Mouse (Mus musculus) forebrain, embryonic 15.5 days (tissue): Measurements from ENCODE around the gene G2e3. TPM values are rescaled to one million over a fixed set of nuclear protein-coding genes. Genes with fewer than 3 reads are reported as not detected.
A peak's percentile ranks its signal among the peaks of the same experiment; 100 is the strongest.

Source experiments
- ATAC-seq: fragments of 200-750 bp; cut with Nextera tagmentation; replicated peaks from 2 replicates; pipeline ENCODE4 v1.8.0; 2017; ENCODE audit warnings: mild to moderate bottlenecking, moderate TSS enrichment, moderate library complexity
- H3K27ac ChIP-seq: fragments of 300-500 bp; sonication (generic); replicated peaks from 2 replicates; pipeline ENCODE4 v1.5.1; 2015; ENCODE audit warnings: mild to moderate bottlenecking, inconsistent platforms
- H3K27me3 ChIP-seq: fragments of 300-500 bp; sonication (generic); 2 replicates; pipeline ENCODE4 v1.6.1; 2015; ENCODE audit warnings: inconsistent platforms
- H3K36me3 ChIP-seq: fragments of 300-500 bp; sonication (generic); 2 replicates; pipeline ENCODE4 v1.6.1; 2015; ENCODE audit warnings: mild to moderate bottlenecking, inconsistent platforms
- H3K4me1 ChIP-seq: fragments of 300-500 bp; sonication (generic); 2 replicates; pipeline ENCODE4 v1.6.1; 2015; ENCODE audit warnings: inconsistent platforms
- H3K4me2 ChIP-seq: fragments of 300-500 bp; sonication (generic); replicated peaks from 2 replicates; pipeline ENCODE4 v1.6.1; 2015; ENCODE audit warnings: mild to moderate bottlenecking, inconsistent platforms
- H3K4me3 ChIP-seq: fragments of 300-500 bp; sonication (generic); 2 replicates; pipeline ENCODE4 v1.5.1; 2015; ENCODE audit warnings: mild to moderate bottlenecking, inconsistent platforms
- H3K9ac ChIP-seq: fragments of 300-500 bp; sonication (generic); replicated peaks from 2 replicates; pipeline ENCODE4 v1.6.1; 2015; ENCODE audit warnings: mild to moderate bottlenecking, inconsistent platforms
- H3K9me3 ChIP-seq: fragments of 300-500 bp; sonication (generic); 2 replicates; pipeline ENCODE4 v1.6.1; 2016; ENCODE audit warnings: inconsistent platforms
- WGBS: fragments of 180-500 bp; shearing (Covaris S2); methylation state at CpG from one replicate; pipeline ENCODE4 v1.1.7; 2015; ENCODE audit warnings: mixed read lengths; 5-methylcytosine and 5-hydroxymethylcytosine counted together
- polyA plus RNA-seq: library from polyadenylated mRNA; unstranded; fragments of >200 nt; fragmentation: Nextera tagmentation; extraction: Ambion mirVana; gene quantifications from 2 replicates; pipeline ENCODE4 v1.2.1, GENCODE M21; 2015

Gene G2e3
- polyA plus RNA-seq: 36.3 and 36.9 TPM in 2 replicates

DNA sequence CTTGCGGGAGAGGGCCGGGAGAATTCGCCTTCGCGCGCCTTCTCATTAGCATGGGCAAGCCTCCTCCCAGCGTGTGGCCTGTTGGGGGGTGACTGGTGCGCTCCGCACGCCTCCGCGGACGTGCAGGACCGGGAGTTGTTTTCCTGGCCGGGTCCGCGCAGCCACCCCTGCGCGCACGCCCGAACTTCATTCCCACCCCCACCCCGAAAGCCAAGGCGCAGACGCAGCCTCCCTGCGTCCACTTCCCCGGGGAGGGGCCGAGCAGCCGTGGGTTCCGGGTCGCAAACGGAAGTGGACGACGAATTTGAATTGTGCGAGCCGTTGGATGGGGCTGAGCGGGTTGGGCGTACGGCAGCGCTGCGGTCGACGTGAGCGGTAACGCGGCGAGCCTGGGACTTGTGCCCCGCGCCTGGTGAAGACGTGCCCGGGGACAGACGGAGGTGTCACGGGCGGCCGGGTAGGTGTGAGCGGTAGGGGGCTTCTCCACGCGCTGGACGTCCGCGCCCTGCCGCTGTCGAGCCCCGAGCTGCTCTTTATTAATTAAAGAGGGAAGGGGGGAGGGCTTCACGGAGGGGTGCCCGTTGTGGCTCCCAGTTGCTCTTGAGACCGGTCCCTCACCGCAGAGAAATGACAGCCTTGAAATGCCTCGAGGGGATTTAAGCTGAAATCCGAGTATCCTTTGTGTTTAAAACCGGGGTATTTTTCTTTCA lies at the start of gene G2e3:
Gene G2e3 (plus strand): TSS at position 74 of the 710 bp plus-strand sequence.
- Histone ChIP-seq H3K4me1 (peaks cover 23% of the 10 kb centered on the region), H3K4me3 (peak within 1 kb of the TSS; percentile 99), H3K36me3 (peaks cover 10% of the 10 kb centered on the region), H3K27ac (peak within 1 kb of the TSS; percentile 97), H3K9ac (peak within 1 kb of the TSS; percentile 94), H3K27me3 (no peaks in the 10 kb centered on the region), H3K4me2 (peak within 1 kb of the TSS; percentile 47), H3K9me3 (no peaks in the 10 kb centered on the region)
- peak; percentile 97 for ATAC-seq
- under 1% methylated on average over 70 of the region's 70 CpGs for WGBS

DNA sequence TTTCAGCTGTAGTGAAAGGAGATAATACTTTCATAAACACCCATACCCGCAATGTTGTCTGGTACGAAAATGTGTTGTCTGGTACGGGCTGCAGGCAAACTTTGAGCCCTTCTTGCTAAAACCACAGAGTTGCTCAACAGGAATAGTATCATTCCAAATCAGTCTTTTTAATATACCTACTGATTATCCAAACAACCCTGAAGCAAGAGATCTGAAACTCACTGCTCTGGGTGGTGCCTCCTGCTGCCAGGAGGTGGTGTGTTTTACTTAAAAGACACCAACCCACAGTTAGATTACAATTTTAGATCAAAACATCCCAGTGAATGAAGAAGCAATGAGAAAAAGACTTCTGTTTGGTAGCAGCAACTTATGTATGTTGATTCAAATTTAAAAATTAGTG lies 24.3 kb upstream of the G2e3 start:
- ATAC-seq: no peak
- no peak overlapping the region for H3K9ac ChIP-seq
- H3K4me3 ChIP-seq: no peak overlapping the region
- no peaks in the 10 kb centered on the region for H3K27me3 ChIP-seq
- WGBS: 93% methylated on average over 3 of the region's 3 CpGs
- H3K4me1 ChIP-seq: no peaks in the 10 kb centered on the region
- H3K36me3 ChIP-seq: no peaks in the 10 kb centered on the region
- H3K27ac ChIP-seq: no peak overlapping the region
- H3K4me2 ChIP-seq: no peak overlapping the region
- no peaks in the 10 kb centered on the region for H3K9me3 ChIP-seq

DNA sequence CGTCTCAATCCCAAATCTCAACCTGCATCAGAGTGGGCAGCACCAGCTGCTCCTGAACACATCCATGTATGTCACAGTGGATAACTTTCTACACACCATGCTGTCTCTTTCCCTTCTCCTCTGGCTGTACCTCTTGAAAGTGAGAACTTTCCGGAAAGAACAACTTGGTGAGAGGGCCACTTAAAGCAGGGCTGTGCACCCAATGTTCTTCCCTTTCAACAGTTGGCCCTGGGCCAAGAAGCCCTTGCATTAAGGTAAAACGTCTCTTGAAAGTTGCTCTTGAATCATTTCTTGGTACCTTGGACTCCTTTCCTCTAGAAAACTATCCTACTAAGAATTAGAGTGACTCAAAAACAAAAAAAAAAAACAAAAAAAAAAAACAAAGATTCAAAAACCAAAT lies 21.0 kb upstream of the G2e3 start:
- Histone ChIP-seq H3K9me3 (no peaks in the 10 kb centered on the region), H3K36me3 (no peaks in the 10 kb centered on the region), H3K27ac (no peak overlapping the region), H3K27me3 (no peaks in the 10 kb centered on the region), H3K4me3 (no peak overlapping the region), H3K9ac (no peak overlapping the region), H3K4me2 (no peak overlapping the region), H3K4me1 (no peaks in the 10 kb centered on the region)
- 85% methylated on average over 3 of the region's 3 CpGs for WGBS
- ATAC-seq: no peak

DNA sequence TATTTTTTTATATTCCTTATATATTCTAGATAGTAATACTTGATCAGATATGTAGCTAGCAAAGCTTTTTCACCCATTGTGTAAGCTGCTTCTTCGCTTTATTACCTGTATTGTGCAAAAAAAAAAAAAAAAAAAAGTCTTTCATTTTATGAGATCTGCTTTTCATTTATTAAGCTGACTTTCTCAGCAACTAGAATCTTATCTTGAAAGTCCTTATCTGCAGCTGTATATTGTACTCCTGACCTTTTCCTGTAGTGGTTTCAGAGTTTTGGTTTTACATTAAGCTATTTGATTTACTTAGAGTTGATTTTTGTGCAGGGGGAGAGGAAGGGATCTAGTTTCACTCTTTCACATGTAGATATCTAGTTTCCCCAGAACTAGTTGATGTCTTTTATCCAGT lies 10.8 kb upstream of the G2e3 start:
- Histone ChIP-seq H3K4me2 (no peak overlapping the region), H3K9me3 (no peaks in the 10 kb centered on the region), H3K9ac (no peak overlapping the region), H3K36me3 (no peaks in the 10 kb centered on the region), H3K4me3 (no peak overlapping the region), H3K27me3 (no peaks in the 10 kb centered on the region), H3K27ac (no peak overlapping the region), H3K4me1 (no peaks in the 10 kb centered on the region)
- ATAC-seq: no peak
- 92% methylated on average over 1 of the region's 1 CpGs for WGBS

DNA sequence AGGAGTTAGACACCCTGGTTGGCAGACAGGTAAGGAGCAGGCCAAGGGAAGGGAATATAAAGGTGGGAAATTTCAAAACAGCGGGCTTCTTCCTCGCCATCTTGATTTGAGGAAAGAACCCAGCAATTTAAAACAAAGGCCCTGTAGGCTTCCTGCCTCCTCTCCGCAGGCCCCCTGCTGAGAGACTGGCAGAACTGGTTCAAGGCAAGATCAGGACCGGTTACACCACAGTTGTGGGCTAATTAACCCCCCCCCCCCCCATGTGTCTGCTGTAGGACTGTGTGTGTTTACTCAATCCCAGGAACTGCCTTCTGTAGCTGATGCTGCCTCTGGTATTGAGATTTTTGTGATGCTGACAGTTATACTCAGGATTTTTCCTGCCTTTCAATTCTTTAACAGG lies 1.7 kb upstream of the G2e3 start:
- Histone ChIP-seq H3K4me1 (peaks cover 23% of the 10 kb centered on the region), H3K27ac (no peak overlapping the region), H3K27me3 (no peaks in the 10 kb centered on the region), H3K36me3 (no peaks in the 10 kb centered on the region), H3K4me3 (no peak overlapping the region), H3K4me2 (no peak overlapping the region), H3K9me3 (no peaks in the 10 kb centered on the region), H3K9ac (no peak overlapping the region)
- no peak for ATAC-seq
- 34% methylated on average over 4 of the region's 4 CpGs for WGBS

DNA sequence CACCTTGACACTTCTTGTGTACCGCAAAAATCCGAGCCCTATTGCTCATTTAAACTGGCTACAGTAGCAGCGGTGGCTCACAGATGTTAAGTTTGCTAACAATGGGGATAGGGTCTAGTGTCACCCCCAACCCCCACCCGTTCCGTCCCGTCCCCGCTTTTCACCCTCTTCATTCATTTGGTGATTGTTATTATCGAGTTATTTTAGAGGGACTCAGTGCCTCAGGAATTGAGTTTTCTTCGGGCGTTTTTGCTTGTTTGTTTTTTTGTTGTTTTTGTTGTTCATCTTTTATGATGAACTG lies 787 bp downstream of the G2e3 start:
- Histone ChIP-seq H3K9me3 (no peaks in the 10 kb centered on the region), H3K4me3 (peak overlapping the region; percentile 99), H3K4me1 (peaks cover 23% of the 10 kb centered on the region), H3K36me3 (peaks cover 15% of the 10 kb centered on the region), H3K27ac (peak overlapping the region; percentile 97), H3K27me3 (no peaks in the 10 kb centered on the region), H3K9ac (peak overlapping the region; percentile 94), H3K4me2 (peak overlapping the region; percentile 47)
- WGBS: 1% methylated on average over 10 of the region's 10 CpGs
- ATAC-seq: peak; percentile 41

DNA sequence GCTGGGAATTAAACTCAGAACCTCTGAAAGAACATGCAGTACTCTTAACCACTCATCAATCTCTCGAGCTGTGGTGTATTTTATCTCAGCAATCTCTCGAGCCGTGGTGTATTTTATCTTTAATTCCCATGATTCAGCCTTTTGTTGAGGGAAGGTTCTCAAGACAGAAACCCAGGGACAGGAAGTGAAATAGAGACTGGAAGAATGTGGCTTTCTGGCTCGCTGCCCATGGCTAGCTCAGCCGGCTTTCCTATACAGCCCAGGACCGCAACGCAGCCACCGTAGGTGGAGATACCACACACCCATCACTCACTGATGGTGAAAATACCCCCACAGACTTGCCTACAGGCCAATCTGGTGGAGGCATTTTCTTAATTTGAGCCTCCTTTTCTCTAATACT lies 7.4 kb downstream of the G2e3 start:
- H3K9me3 ChIP-seq: no peaks in the 10 kb centered on the region
- H3K9ac ChIP-seq: no peak overlapping the region
- WGBS: 85% methylated on average over 8 of the region's 8 CpGs
- H3K27me3 ChIP-seq: no peaks in the 10 kb centered on the region
- no peak for ATAC-seq
- peaks cover 7% of the 10 kb centered on the region for H3K4me1 ChIP-seq
- H3K36me3 ChIP-seq: peaks cover 69% of the 10 kb centered on the region
- no peak overlapping the region for H3K4me2 ChIP-seq
- H3K27ac ChIP-seq: no peak overlapping the region
- no peak overlapping the region for H3K4me3 ChIP-seq

DNA sequence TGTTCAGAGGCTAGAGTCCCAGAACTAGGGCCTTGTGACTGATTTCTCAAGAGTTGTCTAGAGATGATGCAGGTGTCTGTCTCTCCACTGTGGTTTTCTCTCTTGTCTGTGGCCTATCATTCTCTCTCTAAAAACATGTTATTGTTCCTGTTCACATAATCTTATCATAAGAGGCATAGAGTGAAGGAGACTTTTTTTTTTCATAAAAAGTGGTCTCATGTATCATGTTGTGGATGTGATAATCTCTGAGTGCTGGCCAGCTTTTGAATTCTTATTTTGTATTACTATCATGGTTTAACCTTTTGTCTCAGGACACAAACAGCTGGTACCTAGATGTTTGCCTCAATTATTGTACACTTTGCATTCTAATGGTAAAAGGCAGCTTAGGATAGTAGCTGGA lies 13.4 kb downstream of the G2e3 start:
- H3K4me3 ChIP-seq: no peak overlapping the region
- no peak overlapping the region for H3K9ac ChIP-seq
- H3K27me3 ChIP-seq: no peaks in the 10 kb centered on the region
- H3K4me2 ChIP-seq: no peak overlapping the region
- H3K36me3 ChIP-seq: peaks cover 77% of the 10 kb centered on the region
- no peaks in the 10 kb centered on the region for H3K4me1 ChIP-seq
- ATAC-seq: no peak
- no peaks in the 10 kb centered on the region for H3K9me3 ChIP-seq
- no peak overlapping the region for H3K27ac ChIP-seq

DNA sequence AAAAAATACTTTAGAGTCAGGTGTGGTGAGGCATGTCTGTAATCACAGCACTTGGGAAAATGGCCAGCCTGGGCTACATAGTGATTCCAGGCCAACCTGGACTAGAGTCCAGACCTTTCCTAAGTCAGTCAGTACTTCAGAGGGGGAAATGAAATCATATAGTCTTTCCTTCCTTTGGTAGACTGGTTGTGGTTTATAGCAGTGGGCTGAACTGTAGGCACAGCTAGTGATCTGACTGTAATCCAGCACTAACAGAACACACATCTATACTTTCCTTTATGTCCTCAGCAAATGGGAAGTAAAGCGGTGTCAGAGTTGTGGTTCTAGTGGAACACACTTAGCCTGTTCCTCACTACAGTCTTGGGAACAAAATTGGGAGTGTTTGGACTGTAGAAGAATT lies 15.0 kb downstream of the G2e3 start:
- H3K36me3 ChIP-seq: peaks cover 76% of the 10 kb centered on the region
- ATAC-seq: no peak
- H3K4me3 ChIP-seq: no peak overlapping the region
- no peaks in the 10 kb centered on the region for H3K27me3 ChIP-seq
- H3K27ac ChIP-seq: no peak overlapping the region
- no peaks in the 10 kb centered on the region for H3K4me1 ChIP-seq
- H3K9me3 ChIP-seq: no peaks in the 10 kb centered on the region
- H3K4me2 ChIP-seq: no peak overlapping the region
- H3K9ac ChIP-seq: no peak overlapping the region
- 100% methylated on average over 1 of the region's 1 CpGs for WGBS

DNA sequence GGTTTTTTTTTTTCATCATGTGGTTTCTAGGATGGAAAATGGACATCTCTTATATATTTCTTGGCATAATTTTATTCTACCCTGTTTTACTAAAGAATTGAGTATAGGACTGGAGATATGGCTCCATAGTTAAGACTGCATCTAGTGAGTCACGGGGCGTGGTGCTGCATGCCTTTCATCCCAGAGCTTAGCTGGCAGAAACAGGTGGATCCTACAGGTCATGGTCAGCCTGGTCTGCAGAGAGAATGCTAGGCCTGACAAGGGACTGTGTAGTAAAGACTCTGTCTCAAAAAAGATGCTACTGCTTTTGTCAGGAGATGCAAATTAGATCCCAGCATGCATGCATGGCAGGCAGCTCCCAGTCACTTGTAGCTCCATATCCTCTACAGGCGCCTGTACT lies 20.6 kb downstream of the G2e3 start:
- Histone ChIP-seq H3K4me3 (no peak overlapping the region), H3K4me1 (no peaks in the 10 kb centered on the region), H3K27me3 (no peaks in the 10 kb centered on the region), H3K27ac (no peak overlapping the region), H3K36me3 (peaks cover 68% of the 10 kb centered on the region), H3K9ac (no peak overlapping the region), H3K4me2 (no peak overlapping the region), H3K9me3 (no peaks in the 10 kb centered on the region)
- ATAC-seq: no peak
- WGBS: 97% methylated on average over 3 of the region's 3 CpGs

DNA sequence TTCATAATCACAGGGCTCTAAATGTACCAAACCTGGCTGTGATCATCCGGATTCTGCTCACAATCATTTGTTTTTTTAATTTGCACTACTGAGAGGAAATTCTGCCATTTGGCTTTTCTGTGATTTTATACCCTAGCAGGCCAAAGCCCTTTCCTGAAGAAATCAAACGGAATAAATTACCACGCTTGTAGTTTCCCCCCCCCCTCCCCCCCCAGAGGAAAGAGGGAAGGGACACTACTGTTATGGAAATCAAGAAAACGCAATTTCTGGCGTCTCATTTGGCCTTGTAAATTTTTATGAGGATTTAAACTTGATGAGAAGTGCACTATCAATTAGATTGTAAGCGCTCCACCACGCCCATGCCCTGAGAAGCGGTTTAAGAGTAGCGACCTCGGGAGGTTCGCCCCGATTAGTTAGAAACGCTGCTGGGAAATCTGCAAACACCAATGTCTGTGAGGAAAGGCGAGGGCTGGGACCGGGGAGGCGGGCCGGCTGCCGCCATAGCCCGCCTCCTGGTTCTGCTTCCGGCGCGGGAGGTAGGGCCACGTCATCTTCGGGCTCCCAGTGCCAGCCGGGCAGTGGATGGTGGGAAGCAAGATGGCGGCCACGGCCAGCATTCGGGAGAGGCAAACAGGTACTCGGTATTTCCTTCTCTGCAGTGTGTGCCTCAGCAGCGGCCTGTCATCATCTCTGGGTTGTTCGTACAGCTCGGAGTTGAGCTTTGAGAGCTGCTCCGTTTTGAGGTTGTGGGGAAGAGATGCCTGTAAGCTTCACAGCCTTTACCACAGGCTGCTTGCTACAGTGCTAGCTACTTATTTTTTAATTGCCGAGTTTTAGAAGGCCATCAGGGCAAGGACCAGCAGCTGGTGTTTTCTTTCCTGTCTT lies 29.4 kb downstream of the G2e3 start, which contains the start of gene Scfd1:
Gene Scfd1 (plus strand): TSS at position 508 of the 885 bp plus-strand sequence.
- Histone ChIP-seq H3K9me3 (no peaks in the 10 kb centered on the region), H3K4me2 (peak within 1 kb of the TSS; percentile 56), H3K9ac (peak within 1 kb of the TSS; percentile 78), H3K27me3 (no peaks in the 10 kb centered on the region), H3K4me3 (peak within 1 kb of the TSS; percentile 70), H3K27ac (peak within 1 kb of the TSS; percentile 85), H3K36me3 (peaks cover 25% of the 10 kb centered on the region), H3K4me1 (peaks cover 7% of the 10 kb centered on the region)
- ATAC-seq: peak; percentile 100
- under 1% methylated on average over 34 of the region's 34 CpGs for WGBS

DNA sequence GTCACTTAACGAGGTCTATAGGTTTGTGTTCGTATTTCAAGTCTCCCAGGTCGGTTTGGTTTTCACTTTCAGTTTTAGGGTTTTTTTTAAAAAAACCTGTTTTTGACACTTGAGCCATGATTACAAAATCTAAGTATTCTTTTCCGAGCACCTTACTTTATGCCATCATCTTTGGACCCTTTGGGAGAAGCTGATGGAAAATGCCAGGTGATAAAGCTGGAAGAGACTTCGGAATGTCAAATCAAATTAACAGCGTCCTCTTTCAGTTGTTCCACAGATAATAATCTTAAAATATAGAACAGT lies 30.0 kb downstream of the G2e3 start:
- Histone ChIP-seq H3K36me3 (peaks cover 19% of the 10 kb centered on the region), H3K4me2 (peak overlapping the region; percentile 56), H3K4me1 (peaks cover 7% of the 10 kb centered on the region), H3K9me3 (no peaks in the 10 kb centered on the region), H3K9ac (peak overlapping the region; percentile 78), H3K4me3 (peak overlapping the region; percentile 70), H3K27me3 (no peaks in the 10 kb centered on the region), H3K27ac (peak overlapping the region; percentile 85)
- WGBS: 25% methylated on average over 6 of the region's 6 CpGs
- ATAC-seq: no peak
